1 mouse cellular context compared by ENCODE assay signal in genomic region chr12:85374561-85375272, GRCm38 (mm10).
TF ChIP-seq lines count a peak whose summit lies in the region.

TSS of gene Tmed10 (minus strand) at chr12:85374847.

TF ChIP-seq in MEL, 35 proteins besides CTCF, POLR2A, EP300 and RAD21 (continued from another document):
- TF ChIP-seq MAFK (IDR thresholded peaks at IDR 0.05; ENCODE audit: borderline replicate concordance, low read depth, low read length) (no peak), USF1 (IDR thresholded peaks at IDR 0.05; ENCODE audit: low read depth, low read length) (peak; percentile 95), ZKSCAN1 (IDR thresholded peaks at IDR 0.05; ENCODE audit: low read depth, low read length) (no peak), MXI1 (IDR thresholded peaks at IDR 0.05; ENCODE audit: low read depth, low read length) (0 out of 2 replicates have a peak, but pooled peaks have one; percentile 50), MYB (IDR thresholded peaks at IDR 0.05; ENCODE audit: low read depth, low read length) (no peak), MAZ (IDR thresholded peaks at IDR 0.05; ENCODE audit: low read depth, low read length) (peak; percentile 84)
